Mouse (Mus musculus): Measurements from ENCODE around the gene Uba6. TPM values are rescaled to one million over a fixed set of nuclear protein-coding genes. Genes with fewer than 3 reads are reported as not detected.

Gene Uba6
- polyA plus RNA-seq, 1 experiment from 2014 or later, result 19.5 TPM

DNA sequence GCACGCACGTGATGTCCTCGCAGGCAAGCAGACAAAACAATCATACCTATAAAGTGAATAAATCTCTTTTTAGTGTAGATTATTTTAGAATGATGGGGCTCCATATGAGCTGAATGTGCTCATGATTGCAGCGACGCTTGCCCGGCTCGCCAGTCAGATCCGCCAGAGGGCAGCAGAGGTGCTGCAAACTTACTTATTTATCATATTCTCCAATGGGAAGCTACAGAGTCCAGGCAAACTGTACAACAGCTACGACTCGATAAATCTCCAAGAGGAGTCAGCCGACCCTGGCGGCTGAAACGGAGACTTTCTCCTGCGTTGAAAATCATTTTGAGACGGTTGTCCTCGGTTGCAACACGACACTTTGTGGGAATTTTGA lies 106.1 kb downstream of the Uba6 start:
- Histone ChIP-seq H3K9me3 (ENCODE audit: control insufficient read depth, low read length) (no peaks in the 10 kb centered on the region), H3K27me3 (replicated peaks; ENCODE audit: control insufficient read depth, insufficient read depth, low read length) (no peaks in the 10 kb centered on the region), H3K36me3 (ENCODE audit: control insufficient read depth, insufficient read depth, low read length) (no peaks in the 10 kb centered on the region), H3K4me3 (ENCODE audit: low read depth, low read length) (peak overlapping the region; percentile 75), H3K4me2 (ENCODE audit: low read depth, low read length) (peak overlapping the region; percentile 78), H3K4me1 (ENCODE audit: control insufficient read depth, insufficient read depth, low read length) (peaks cover 10% of the 10 kb centered on the region; the same call in 1 of the 2 replicates), H3K9ac (ENCODE audit: low read depth, low read length) (peak overlapping the region; percentile 50), H3K27ac (replicated peaks; ENCODE audit: low read depth, low read length) (peak overlapping the region; percentile 80; the same call in 1 of the 2 replicates)
- DNase-seq (ENCODE audit: low spot score) (peak; percentile 93), ATAC-seq (ENCODE audit: low read depth) (peak; percentile 55)
- WGBS, result under 1% methylated on average over 17 of the region's 17 CpGs

DNA sequence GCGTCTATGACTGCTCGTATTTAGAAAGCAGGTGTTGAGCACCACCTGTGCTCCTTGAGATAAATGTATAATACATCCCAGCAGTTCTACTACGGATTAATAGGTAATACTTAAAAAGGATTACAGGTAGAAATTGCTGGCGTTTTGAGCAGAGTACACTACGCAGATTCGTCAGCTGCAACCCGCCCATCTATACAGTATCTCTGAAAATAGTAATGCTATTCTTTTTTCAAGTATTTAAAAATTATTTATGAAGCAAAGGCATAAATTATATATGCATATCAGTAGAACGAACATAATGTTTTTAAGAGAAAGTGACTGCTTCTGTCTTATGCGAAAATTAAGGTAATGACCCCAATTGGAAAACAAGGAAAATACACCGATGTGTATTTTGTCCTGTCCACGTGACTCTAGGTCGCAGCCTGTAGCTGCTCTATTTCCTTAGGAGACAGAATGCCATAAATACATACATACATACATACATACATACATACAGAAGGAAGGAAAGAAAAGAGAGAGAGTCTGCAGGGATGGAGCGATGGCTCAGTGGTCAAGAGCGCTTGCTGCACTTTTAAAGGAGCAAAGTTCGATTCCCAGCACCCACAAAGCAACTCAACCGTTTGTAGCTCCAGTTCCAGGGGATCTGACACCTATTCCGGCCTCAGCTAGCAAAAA lies 106.6 kb downstream of the Uba6 start:
- peak overlapping the region; percentile 75 for H3K4me3 ChIP-seq (ENCODE audit: low read depth, low read length)
- whole genome bisulfite sequencing, result under 1% methylated on average over 17 of the region's 17 CpGs
- no peaks in the 10 kb centered on the region for H3K36me3 ChIP-seq (ENCODE audit: control insufficient read depth, insufficient read depth, low read length)
- H3K9ac ChIP-seq (ENCODE audit: low read depth, low read length), result peak overlapping the region; percentile 46
- H3K9me3 ChIP-seq (ENCODE audit: control insufficient read depth, low read length), result no peaks in the 10 kb centered on the region
- peak overlapping the region; percentile 80 for H3K27ac ChIP-seq (replicated peaks; ENCODE audit: low read depth, low read length)
- peak overlapping the region; percentile 78 for H3K4me2 ChIP-seq (ENCODE audit: low read depth, low read length)
- ATAC-seq (ENCODE audit: low read depth) (peak; percentile 62), DNase-seq (ENCODE audit: low spot score) (peak; percentile 33)
- no peaks in the 10 kb centered on the region for H3K27me3 ChIP-seq (replicated peaks; ENCODE audit: control insufficient read depth, insufficient read depth, low read length)
- peaks cover 10% of the 10 kb centered on the region; the same call in 1 of the 2 replicates for H3K4me1 ChIP-seq (ENCODE audit: control insufficient read depth, insufficient read depth, low read length)

DNA sequence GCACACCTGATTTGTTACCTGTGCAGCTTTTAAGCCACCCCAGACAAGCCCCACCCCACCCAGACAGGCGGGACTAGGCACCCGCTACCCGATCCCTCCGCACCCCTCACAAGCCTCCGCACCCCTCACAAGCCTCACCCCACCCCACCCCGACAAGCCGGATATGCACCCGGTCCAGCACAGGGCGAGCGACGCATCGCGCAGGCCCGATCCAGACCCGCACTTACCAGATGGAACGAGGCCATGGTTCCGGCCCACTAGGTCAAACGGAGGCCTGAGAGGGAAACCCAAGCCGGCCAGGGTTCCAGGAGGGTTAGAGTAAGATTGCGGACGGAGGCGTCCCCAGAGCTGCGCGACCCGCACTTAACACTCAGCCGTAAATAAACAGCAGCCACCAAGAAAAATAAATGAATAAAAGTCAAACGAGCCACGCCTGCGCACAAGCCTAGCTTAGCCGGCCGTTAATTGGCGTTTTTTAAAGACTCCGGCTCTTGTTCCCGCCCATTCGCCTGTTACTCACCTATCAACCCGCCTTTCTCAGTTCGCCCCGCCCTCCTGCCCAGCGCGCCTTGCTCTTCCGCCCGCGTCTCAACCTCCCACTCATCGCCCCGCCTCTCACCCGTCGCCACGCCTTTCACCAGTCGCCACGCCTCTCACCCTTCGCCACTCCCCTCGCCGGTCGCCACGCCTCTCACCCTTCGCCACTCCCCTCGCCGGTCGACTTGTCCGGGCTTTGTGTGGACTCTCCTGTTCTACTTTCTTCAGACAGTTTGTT lies 107.3 kb downstream of the Uba6 start, which contains the start of gene Cenpc1:
Cenpc1 (minus strand) TSS at position 483 of the 775 bp plus-strand sequence.
- Histone ChIP-seq H3K27ac (replicated peaks; ENCODE audit: low read depth, low read length) (peak within 1 kb of the TSS; percentile 95), H3K9me3 (ENCODE audit: control insufficient read depth, low read length) (no peaks in the 10 kb centered on the region), H3K4me3 (ENCODE audit: low read depth, low read length) (peak within 1 kb of the TSS; percentile 75), H3K4me2 (ENCODE audit: low read depth, low read length) (peak within 1 kb of the TSS; percentile 78), H3K9ac (ENCODE audit: low read depth, low read length) (peak within 1 kb of the TSS; percentile 83), H3K4me1 (ENCODE audit: control insufficient read depth, insufficient read depth, low read length) (peaks cover 10% of the 10 kb centered on the region; the same call in 1 of the 2 replicates), H3K27me3 (replicated peaks; ENCODE audit: control insufficient read depth, insufficient read depth, low read length) (no peaks in the 10 kb centered on the region), H3K36me3 (ENCODE audit: control insufficient read depth, insufficient read depth, low read length) (no peaks in the 10 kb centered on the region)
- peak; percentile 95 for ATAC-seq (ENCODE audit: low read depth)
- DNase-seq (ENCODE audit: low spot score), result peak; percentile 99
- under 1% methylated on average over 54 of the region's 60 CpGs for WGBS

DNA sequence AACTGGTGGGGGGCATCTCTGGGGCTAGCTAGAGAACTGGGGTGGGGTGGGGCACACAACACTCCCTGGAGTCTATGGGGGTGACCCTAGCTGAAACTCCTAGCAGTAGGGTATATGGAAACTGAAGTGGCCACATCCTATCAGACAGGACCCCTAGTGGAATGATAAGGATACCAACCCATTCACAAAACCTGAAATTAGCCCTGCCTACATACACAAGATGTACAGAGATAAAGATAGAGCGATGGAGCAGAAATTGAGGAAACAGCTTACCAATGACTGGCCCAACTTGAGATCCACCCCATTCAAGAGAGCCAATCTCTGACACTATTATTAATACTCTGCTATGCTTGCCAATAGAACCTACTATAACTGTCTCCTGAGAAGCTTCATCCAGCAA lies 109.1 kb downstream of the Uba6 start:
- no peak for DNase-seq (ENCODE audit: low spot score)
- H3K27me3 ChIP-seq (replicated peaks; ENCODE audit: control insufficient read depth, insufficient read depth, low read length), result no peaks in the 10 kb centered on the region
- no peak overlapping the region for H3K4me3 ChIP-seq (ENCODE audit: low read depth, low read length)
- peak overlapping the region; percentile 78; the same call in 1 of the 2 replicates for H3K4me2 ChIP-seq (ENCODE audit: low read depth, low read length)
- no peaks in the 10 kb centered on the region for H3K36me3 ChIP-seq (ENCODE audit: control insufficient read depth, insufficient read depth, low read length)
- no peak for ATAC-seq (ENCODE audit: low read depth)
- no peaks in the 10 kb centered on the region for H3K9me3 ChIP-seq (ENCODE audit: control insufficient read depth, low read length)
- H3K4me1 ChIP-seq (ENCODE audit: control insufficient read depth, insufficient read depth, low read length), result peaks cover 10% of the 10 kb centered on the region; the same call in 1 of the 2 replicates
- WGBS, result 95% methylated on average over 1 of the region's 1 CpGs
- no peak overlapping the region for H3K27ac ChIP-seq (replicated peaks; ENCODE audit: low read depth, low read length)
- no peak overlapping the region for H3K9ac ChIP-seq (ENCODE audit: low read depth, low read length)

Other genes starting within 250 kb of the Uba6 start
- gene Cenpc1, start 107.2 kb downstream of the Uba6 start, polyA plus RNA-seq (2014; fragmentation: Nextera tagmentation; extraction: Ambion mirVana), result 25.1 and 27.8 TPM in 2 replicates
- 0.81 and 1.2 TPM in 2 replicates for gene Stap1, start 101.1 kb downstream of the Uba6 start, polyA plus RNA-seq (2014; fragmentation: Nextera tagmentation; extraction: Ambion mirVana)
- gene Gnrhr, start 25.1 kb upstream of the Uba6 start, polyA plus RNA-seq (2014; fragmentation: Nextera tagmentation; extraction: Ambion mirVana), result not detected in 2 replicates
- gene Tmprss11c, start 116.5 kb upstream of the Uba6 start, polyA plus RNA-seq (2014; fragmentation: Nextera tagmentation; extraction: Ambion mirVana), result not detected in 2 replicates
- 0.87 and 1.5 TPM in 2 replicates for gene Tmprss11d, start 200.6 kb upstream of the Uba6 start, polyA plus RNA-seq (2014; fragmentation: Nextera tagmentation; extraction: Ambion mirVana)